Mouse (Mus musculus): ENCODE data around the gene Ckb.

DNA sequence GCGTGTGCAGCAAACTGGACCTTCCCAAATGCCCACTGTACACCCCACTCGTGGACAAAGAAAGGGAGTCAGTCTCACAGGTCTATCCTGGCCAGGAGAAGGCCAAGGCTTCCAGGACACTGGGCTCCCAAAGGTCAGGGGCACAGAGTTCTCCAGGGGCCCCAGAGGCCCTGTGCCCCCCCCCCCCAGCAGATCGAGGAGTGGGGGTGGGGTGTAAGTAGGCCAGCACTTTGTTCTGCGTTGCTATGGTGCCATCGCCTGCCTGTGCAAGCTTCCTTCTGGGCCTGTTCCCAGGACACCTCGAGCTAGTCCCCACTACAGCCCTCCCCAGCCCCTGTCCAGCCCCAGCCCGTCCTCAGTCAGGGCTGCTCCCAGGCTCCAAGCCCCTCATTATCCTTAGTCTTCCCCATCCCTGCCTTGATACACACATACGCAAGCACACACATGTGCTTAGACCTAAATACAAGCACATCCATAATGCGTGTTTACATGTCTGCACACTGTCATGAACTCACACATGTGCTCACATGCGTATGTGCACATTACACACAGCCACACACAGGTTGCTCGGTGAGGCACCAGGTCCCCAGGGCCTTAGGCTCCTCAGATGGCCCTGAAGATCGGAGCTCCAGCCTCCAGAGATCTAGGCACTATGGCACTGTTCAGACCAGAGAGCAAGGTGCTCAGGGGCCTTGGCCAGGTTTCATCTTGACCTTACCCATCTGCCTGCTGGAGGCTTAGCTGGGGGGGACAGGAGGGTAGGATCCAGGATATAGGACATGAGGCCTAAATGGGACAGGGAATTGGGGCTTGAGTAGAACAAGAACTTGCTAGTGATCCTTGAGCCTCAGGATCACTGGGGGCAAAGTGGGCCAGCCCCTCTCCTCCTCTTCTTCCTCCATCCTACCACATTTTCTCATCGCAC lies 23.0 kb upstream of the Ckb start:
- no peak for TF ChIP-seq TAL1 (IDR thresholded peaks at IDR 0.05; ENCODE audit: low read length)
- no peak for TF ChIP-seq GATA1 (IDR thresholded peaks at IDR 0.05; ENCODE audit: low read length)

Measured in erythroblast, embryonic 14.5 days (primary cell).